In the genomic region with DNA sequence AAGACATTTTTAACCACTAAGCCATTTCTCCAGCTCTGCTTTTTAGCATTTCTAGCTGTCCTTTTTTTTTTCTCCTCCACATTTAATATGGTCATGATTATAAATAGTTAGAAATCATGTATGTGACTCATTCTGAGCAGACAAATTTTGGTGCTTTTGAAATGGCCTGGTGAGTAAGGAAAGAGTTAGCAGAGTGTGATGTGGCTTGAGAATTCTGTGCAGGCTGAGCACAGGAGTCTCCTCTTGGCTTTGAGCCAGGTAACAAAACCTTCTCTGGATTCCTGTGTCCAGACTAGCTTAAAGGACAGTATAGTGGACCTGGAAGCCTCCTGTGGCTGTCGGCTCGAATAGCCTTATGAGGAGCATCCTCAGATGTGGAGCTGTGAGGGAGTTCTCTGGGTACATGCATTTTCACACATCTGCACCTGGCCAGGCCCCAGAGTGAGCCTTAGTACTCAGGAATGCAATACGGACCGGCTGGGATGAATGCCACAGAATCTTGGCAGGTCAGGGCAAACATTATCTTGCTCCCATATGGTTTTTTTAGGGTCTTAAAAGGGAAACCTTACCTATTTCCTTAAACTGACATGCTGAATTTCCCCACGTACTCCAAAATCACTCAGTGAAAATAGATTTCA, we compare ENCODE assay signal across 14 mouse cellular contexts.
A peak's percentile ranks its signal among the peaks of the same experiment; 100 is the strongest.
DNase-seq lines count a peak whose midpoint lies in the region; ATAC-seq and TF ChIP-seq lines count a peak whose summit lies in the region.
"Had no signal": no experiment of that assay in that cellular context is flagged by ENCODE, and none has a peak within 500 bp of the region (broad histone marks: within the 10 kb centered on the region; RNA-seq: fewer than 3 reads in every experiment).

No protein-coding gene starts in this region.

- no peak; the same call in 1 of the 2 replicates for ATAC-seq in cerebellum, adult (ENCODE audit: insufficient number of reproducible peaks, low FRiP score, low TSS enrichment)
- ATAC-seq in monocyte, adult 5-6 weeks (replicated peaks; ENCODE audit: insufficient number of reproducible peaks, low FRiP score, low TSS enrichment, poor library complexity, severe bottlenecking), result no peak
- ATAC-seq: intestine, postnatal 0 days had no signal

- H3K4me3 ChIP-seq in embryonic fibroblast, embryonic 13.5 days (ENCODE audit: insufficient read depth, low read length), result no peak overlapping the region
- H3K4me3 ChIP-seq: heart, embryonic 13.5 days; lung, embryonic 15.5 days; neural tube, embryonic 15.5 days had no signal

- no peak for TF ChIP-seq CTCF in embryonic fibroblast, embryonic 13.5 days (IDR thresholded peaks at IDR 0.05; ENCODE audit: borderline replicate concordance, insufficient read depth, low read length)

- H3K27ac ChIP-seq in embryonic fibroblast, embryonic 13.5 days (ENCODE audit: insufficient read depth, low read length), result peak overlapping the region; percentile 60; the same call in 1 of the 2 replicates
- H3K27ac ChIP-seq: heart, embryonic 13.5 days; lung, embryonic 15.5 days; neural tube, embryonic 15.5 days had no signal

- intact Hi-C loops in left cerebral cortex, postnatal 4 days (cut with DNase I), result no loop called here

- peaks cover 13% of the 10 kb centered on the region for H3K4me1 ChIP-seq in embryonic fibroblast, embryonic 13.5 days (ENCODE audit: control insufficient read depth, insufficient read depth, low read length)
- H3K4me1 ChIP-seq: neural tube, embryonic 15.5 days had no signal

- TF ChIP-seq POLR2A in embryonic fibroblast, embryonic 13.5 days (IDR thresholded peaks at IDR 0.05; ENCODE audit: low read depth, low read length), result no peak

- DNase-seq in cerebellum, adult 11 months, result peak; percentile 23
- DNase-seq in left cerebral cortex, adult 8-10 months (ENCODE audit: low spot score in 2 of 2), result peak; percentile 4 to 20
- no peak for DNase-seq in left cerebral cortex, postnatal 4 days
- peak; percentile 45 for DNase-seq in MN1 (ENCODE audit: low spot score)
- no peak for DNase-seq in spleen, postnatal 4 days (ENCODE audit: low spot score in 2 of 2)
- DNase-seq: midbrain, embryonic 14.5 days; thymus, postnatal 36 days had no signal

Comparison
In these comparisons a context has a peak if more than half of its experiments do, and no peak if none do; other contexts are left out.
1. DNase-seq: peak in cerebellum, adult 11 months (single experiment), left cerebral cortex, adult 8-10 months (2 of 2) and MN1 (single experiment); none in left cerebral cortex, postnatal 4 days (single experiment) and spleen, postnatal 4 days (0 of 2).